Mouse (Mus musculus) liver, embryonic 13.5 days (tissue): Measurements from ENCODE around the gene Chmp2a. TPM values are rescaled to one million over a fixed set of nuclear protein-coding genes. Genes with fewer than 3 reads are reported as not detected.

Experiments used
- ATAC-seq: fragments of 200-750 bp; cut with Nextera tagmentation; 2 replicates; pipeline ENCODE4 v1.8.0; 2017; ENCODE audit warnings: low read depth, mild to moderate bottlenecking, moderate number of reproducible peaks, moderate library complexity
- DNase-seq: peaks from one replicate; pipeline ENCODE4 v3.0.0; 2022
- H3K27ac ChIP-seq: fragments of 300-500 bp; sonication (generic); 2 replicates; pipeline ENCODE4 v1.5.1; 2015; ENCODE audit warnings: moderate library complexity, mild to moderate bottlenecking, inconsistent platforms
- H3K27me3 ChIP-seq: fragments of 300-500 bp; sonication (generic); 2 replicates; pipeline ENCODE4 v1.6.1; 2015; ENCODE audit warnings: mild to moderate bottlenecking, inconsistent platforms
- H3K36me3 ChIP-seq: fragments of 300-500 bp; sonication (generic); 2 replicates; pipeline ENCODE4 v1.6.1; 2015; ENCODE audit warnings: mild to moderate bottlenecking, inconsistent platforms
- H3K4me1 ChIP-seq: fragments of 300-500 bp; sonication (generic); replicated peaks from 2 replicates; pipeline ENCODE4 v1.6.1; 2015; ENCODE audit warnings: inconsistent platforms
- H3K4me2 ChIP-seq: fragments of 300-500 bp; sonication (generic); 2 replicates; pipeline ENCODE4 v1.6.1; 2015; ENCODE audit warnings: inconsistent platforms, mild to moderate bottlenecking, moderate library complexity
- H3K4me3 ChIP-seq: fragments of 300-500 bp; sonication (generic); replicated peaks from 2 replicates; pipeline ENCODE4 v1.5.1; 2015; ENCODE audit warnings: mild to moderate bottlenecking, inconsistent platforms
- H3K9ac ChIP-seq: fragments of 300-500 bp; sonication (generic); 2 replicates; pipeline ENCODE4 v1.6.1; 2015; ENCODE audit warnings: mild to moderate bottlenecking, inconsistent platforms
- H3K9me3 ChIP-seq: fragments of 300-500 bp; sonication (generic); replicated peaks from 2 replicates; pipeline ENCODE4 v1.6.1; 2016; ENCODE audit warnings: inconsistent platforms
- WGBS: fragments of 180-500 bp; shearing (Covaris S2); methylation state at CpG from one replicate; pipeline ENCODE4 v1.1.7; 2015; ENCODE audit not compliant: insufficient replicate concordance; 5-methylcytosine and 5-hydroxymethylcytosine counted together
- polyA plus RNA-seq: library from polyadenylated mRNA; unstranded; fragments of >200 nt; fragmentation: Nextera tagmentation; extraction: Ambion mirVana; gene quantifications from 2 replicates; pipeline ENCODE4 v1.2.1, GENCODE M21; 2015

Gene Chmp2a
- polyA plus RNA-seq, 1 experiment from 2014 or later: 127 TPM

- H3K27ac ChIP-seq: no peak overlapping the region
- peak overlapping the region; percentile 45 for H3K9ac ChIP-seq
These were observed 9.0 kb upstream of the Chmp2a start for GRCm38 (mm10) chr7:13043445-13044253.

GRCm38 (mm10) chr7:13043120-13043444 lies 8.5 kb upstream of the Chmp2a start:
- peak overlapping the region; percentile 70 for H3K4me2 ChIP-seq
- no peak for ATAC-seq
- 0 out of 2 replicates have a peak, but pooled peaks cover 6% of the 10 kb centered on the region for H3K9me3 ChIP-seq
- H3K27ac ChIP-seq: no peak overlapping the region
- no peaks in the 10 kb centered on the region for H3K36me3 ChIP-seq
- DNase-seq: no peak
- peaks cover 38% of the 10 kb centered on the region for H3K4me1 ChIP-seq
- WGBS: 52% methylated on average over 16 of the region's 16 CpGs
- peak overlapping the region; percentile 53 for H3K4me3 ChIP-seq
- H3K9ac ChIP-seq: no peak overlapping the region
- peaks cover 53% of the 10 kb centered on the region for H3K27me3 ChIP-seq

More at GRCm38 (mm10) chr7:13043445-13044253, 9.0 kb upstream of the Chmp2a start:
- peak overlapping the region; percentile 53 for H3K4me3 ChIP-seq
- H3K36me3 ChIP-seq: no peaks in the 10 kb centered on the region
- no peak for DNase-seq
- peaks cover 36% of the 10 kb centered on the region for H3K4me1 ChIP-seq
- ATAC-seq: no peak
- 6% methylated on average over 88 of the region's 88 CpGs for WGBS
- H3K4me2 ChIP-seq: peak overlapping the region; percentile 70
- H3K9me3 ChIP-seq: 0 out of 2 replicates have a peak, but pooled peaks cover 6% of the 10 kb centered on the region
- H3K27me3 ChIP-seq: peaks cover 53% of the 10 kb centered on the region

GRCm38 (mm10) chr7:13042511-13042910 lies 7.9 kb upstream of the Chmp2a start:
- Histone ChIP-seq H3K27ac (no peak overlapping the region), H3K9ac (no peak overlapping the region), H3K4me3 (no peak overlapping the region), H3K4me2 (no peak overlapping the region), H3K4me1 (peaks cover 38% of the 10 kb centered on the region), H3K36me3 (no peaks in the 10 kb centered on the region), H3K27me3 (peaks cover 53% of the 10 kb centered on the region), H3K9me3 (0 out of 2 replicates have a peak, but pooled peaks cover 6% of the 10 kb centered on the region)
- 72% methylated on average over 6 of the region's 6 CpGs for WGBS
- ATAC-seq: no peak
- no peak for DNase-seq

- Histone ChIP-seq H3K36me3 (peaks cover 1% of the 10 kb centered on the region), H3K9me3 (0 out of 2 replicates have a peak, but pooled peaks cover 6% of the 10 kb centered on the region), H3K4me3 (no peak overlapping the region), H3K27ac (no peak overlapping the region), H3K4me1 (peaks cover 46% of the 10 kb centered on the region), H3K27me3 (peaks cover 53% of the 10 kb centered on the region), H3K9ac (0 out of 2 replicates have a peak overlapping the region, but pooled peaks have one; percentile 26), H3K4me2 (no peak overlapping the region)
- DNase-seq (no peak), ATAC-seq (no peak)
- 55% methylated on average over 1 of the region's 1 CpGs for WGBS
These were observed 6.6 kb upstream of the Chmp2a start for GRCm38 (mm10) chr7:13041256-13041655.

- Histone ChIP-seq H3K9me3 (0 out of 2 replicates have a peak, but pooled peaks cover 6% of the 10 kb centered on the region), H3K27me3 (peaks cover 36% of the 10 kb centered on the region), H3K9ac (peak overlapping the region; percentile 97), H3K27ac (peak overlapping the region; percentile 97), H3K4me2 (peak overlapping the region; percentile 74), H3K36me3 (peaks cover 15% of the 10 kb centered on the region), H3K4me1 (peaks cover 55% of the 10 kb centered on the region), H3K4me3 (peak overlapping the region; percentile 86)
- DNase-seq: no peak
- ATAC-seq: no peak
- 19% methylated on average over 1 of the region's 1 CpGs for WGBS
These were observed 4.6 kb upstream of the Chmp2a start for GRCm38 (mm10) chr7:13039181-13039580.

- Histone ChIP-seq H3K4me2 (peak overlapping the region; percentile 74), H3K4me3 (peak overlapping the region; percentile 86), H3K27me3 (peaks cover 31% of the 10 kb centered on the region), H3K9me3 (0 out of 2 replicates have a peak, but pooled peaks cover 6% of the 10 kb centered on the region), H3K27ac (peak overlapping the region; percentile 97), H3K4me1 (peaks cover 54% of the 10 kb centered on the region), H3K9ac (peak overlapping the region; percentile 97), H3K36me3 (peaks cover 15% of the 10 kb centered on the region)
- no peak for DNase-seq
- ATAC-seq: no peak
- WGBS: 11% methylated on average over 15 of the region's 15 CpGs
These were observed 4.1 kb upstream of the Chmp2a start for GRCm38 (mm10) chr7:13038621-13039169.

GRCm38 (mm10) chr7:13037901-13038555 lies 3.4 kb upstream of the Chmp2a start, which contains the start of gene Ube2m:
Ube2m (minus strand) TSS chr7:13038275.
- peak within 1 kb of the TSS; percentile 97 for H3K9ac ChIP-seq
- under 1% methylated on average over 64 of the region's 65 CpGs for WGBS
- H3K27me3 ChIP-seq: peaks cover 25% of the 10 kb centered on the region
- ATAC-seq (peak; percentile 87), DNase-seq (peak; percentile 93)
- peaks cover 56% of the 10 kb centered on the region for H3K4me1 ChIP-seq
- H3K9me3 ChIP-seq: 0 out of 2 replicates have a peak, but pooled peaks cover 3% of the 10 kb centered on the region
- H3K4me3 ChIP-seq: peak within 1 kb of the TSS; percentile 86
- peak within 1 kb of the TSS; percentile 97 for H3K27ac ChIP-seq
- peaks cover 22% of the 10 kb centered on the region for H3K36me3 ChIP-seq
- H3K4me2 ChIP-seq: peak within 1 kb of the TSS; percentile 74

GRCm38 (mm10) chr7:13037366-13037765 lies 2.8 kb upstream of the Chmp2a start:
- peaks cover 18% of the 10 kb centered on the region for H3K27me3 ChIP-seq
- H3K4me3 ChIP-seq: peak overlapping the region; percentile 86
- DNase-seq (no peak), ATAC-seq (peak; percentile 14)
- H3K4me1 ChIP-seq: peaks cover 62% of the 10 kb centered on the region
- H3K9me3 ChIP-seq: no peaks in the 10 kb centered on the region
- WGBS: under 1% methylated on average over 32 of the region's 33 CpGs
- H3K36me3 ChIP-seq: peaks cover 29% of the 10 kb centered on the region
- peak overlapping the region; percentile 97 for H3K9ac ChIP-seq
- H3K27ac ChIP-seq: peak overlapping the region; percentile 97
- H3K4me2 ChIP-seq: peak overlapping the region; percentile 74

GRCm38 (mm10) chr7:13036806-13037205 lies 2.2 kb upstream of the Chmp2a start:
- Histone ChIP-seq H3K4me2 (peak overlapping the region; percentile 74), H3K4me3 (peak overlapping the region; percentile 86), H3K4me1 (peaks cover 66% of the 10 kb centered on the region), H3K27ac (peak overlapping the region; percentile 97), H3K27me3 (peaks cover 12% of the 10 kb centered on the region), H3K9ac (peak overlapping the region; percentile 97), H3K9me3 (no peaks in the 10 kb centered on the region), H3K36me3 (peaks cover 34% of the 10 kb centered on the region)
- DNase-seq: no peak
- WGBS: 28% methylated on average over 4 of the region's 4 CpGs
- ATAC-seq: no peak

GRCm38 (mm10) chr7:13035211-13035855 lies 726 bp upstream of the Chmp2a start:
- 79% methylated on average over 16 of the region's 17 CpGs for WGBS
- H3K4me1 ChIP-seq: peaks cover 63% of the 10 kb centered on the region
- peak overlapping the region; percentile 88 for H3K9ac ChIP-seq
- H3K27me3 ChIP-seq: no peaks in the 10 kb centered on the region
- no peaks in the 10 kb centered on the region for H3K9me3 ChIP-seq
- no peak for DNase-seq
- H3K4me2 ChIP-seq: peak overlapping the region; percentile 74
- ATAC-seq: no peak
- peaks cover 49% of the 10 kb centered on the region for H3K36me3 ChIP-seq
- H3K27ac ChIP-seq: peak overlapping the region; percentile 97
- peak overlapping the region; percentile 78 for H3K4me3 ChIP-seq
